Mouse (Mus musculus): ENCODE results near the gene Usp6nl. TPM values are rescaled to one million over a fixed set of nuclear protein-coding genes. Genes with fewer than 3 reads are reported as not detected.

Gene Usp6nl
- polyA plus RNA-seq, 1 experiment = 6.3 TPM

- Histone ChIP-seq H3K27me3 (ENCODE audit: control insufficient read depth, insufficient read depth, low read length) (no peaks in the 10 kb centered on the region), H3K4me3 (ENCODE audit: low read depth, low read length) (no peak overlapping the region), H3K36me3 (ENCODE audit: control insufficient read depth, insufficient read depth, low read length) (peaks cover 24% of the 10 kb centered on the region), H3K4me1 (ENCODE audit: control insufficient read depth, insufficient read depth, insufficient read length, low read length) (peaks cover 2% of the 10 kb centered on the region; the same call in 1 of the 2 replicates), H3K27ac (ENCODE audit: insufficient read depth, low read depth, low read length) (no peak overlapping the region)
- TF ChIP-seq POLR2A (IDR thresholded peaks at IDR 0.05; ENCODE audit: low read depth, low read length) (no peak), CTCF (IDR thresholded peaks at IDR 0.05; ENCODE audit: extremely low read depth, insufficient read length, insufficient replicate concordance, low read depth, low read length) (no peak)
- WGBS = 77% methylated on average over 4 of the region's 4 CpGs
These were observed 122.3 kb downstream of the Usp6nl start for GRCm38 (mm10) chr2:6444723-6445169.

GRCm38 (mm10) chr2:6445858-6446257 is 123.4 kb downstream of the Usp6nl start:
- Histone ChIP-seq H3K27me3 (ENCODE audit: control insufficient read depth, insufficient read depth, low read length) (no peaks in the 10 kb centered on the region), H3K4me1 (ENCODE audit: control insufficient read depth, insufficient read depth, insufficient read length, low read length) (peaks cover 3% of the 10 kb centered on the region; the same call in 1 of the 2 replicates), H3K36me3 (ENCODE audit: control insufficient read depth, insufficient read depth, low read length) (peaks cover 16% of the 10 kb centered on the region), H3K27ac (ENCODE audit: insufficient read depth, low read depth, low read length) (no peak overlapping the region), H3K4me3 (ENCODE audit: low read depth, low read length) (no peak overlapping the region)
- WGBS = 85% methylated on average over 4 of the region's 4 CpGs
- no peak for TF ChIP-seq CTCF (IDR thresholded peaks at IDR 0.05; ENCODE audit: extremely low read depth, insufficient read length, insufficient replicate concordance, low read depth, low read length)
- no peak for TF ChIP-seq POLR2A (IDR thresholded peaks at IDR 0.05; ENCODE audit: low read depth, low read length)

DNA sequence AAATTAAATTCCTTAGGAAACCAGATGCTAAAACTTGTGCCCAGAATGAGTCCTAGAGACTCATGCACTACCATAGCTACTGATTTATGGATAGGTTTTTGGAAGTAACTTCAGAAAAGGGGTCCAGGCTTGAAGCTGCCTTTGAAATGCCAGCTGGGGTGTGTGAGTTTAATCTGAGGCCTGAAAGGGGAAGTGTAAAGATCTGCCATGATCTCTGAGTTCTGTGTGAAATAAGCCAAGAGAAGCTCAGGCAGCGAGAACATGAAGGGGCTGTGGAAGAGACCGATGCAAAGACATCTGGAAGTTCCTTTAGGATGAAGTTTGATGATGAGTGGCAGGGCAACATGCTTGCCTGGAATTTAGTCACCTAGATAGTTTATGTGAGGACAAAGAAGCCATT is 126.4 kb downstream of the Usp6nl start:
- Histone ChIP-seq H3K4me3 (ENCODE audit: low read depth, low read length) (no peak overlapping the region), H3K27ac (ENCODE audit: insufficient read depth, low read depth, low read length) (no peak overlapping the region), H3K27me3 (ENCODE audit: control insufficient read depth, insufficient read depth, low read length) (no peaks in the 10 kb centered on the region), H3K36me3 (ENCODE audit: control insufficient read depth, insufficient read depth, low read length) (no peaks in the 10 kb centered on the region), H3K4me1 (ENCODE audit: control insufficient read depth, insufficient read depth, insufficient read length, low read length) (peaks cover 3% of the 10 kb centered on the region; the same call in 1 of the 2 replicates)
- 87% methylated on average over 2 of the region's 2 CpGs for WGBS
- TF ChIP-seq POLR2A (IDR thresholded peaks at IDR 0.05; ENCODE audit: low read depth, low read length) = no peak

GRCm38 (mm10) chr2:6449656-6450055 is 127.2 kb downstream of the Usp6nl start:
- H3K27ac ChIP-seq (ENCODE audit: insufficient read depth, low read depth, low read length) = no peak overlapping the region
- H3K36me3 ChIP-seq (ENCODE audit: control insufficient read depth, insufficient read depth, low read length) = no peaks in the 10 kb centered on the region
- 43% methylated on average over 3 of the region's 3 CpGs for WGBS
- no peak for TF ChIP-seq POLR2A (IDR thresholded peaks at IDR 0.05; ENCODE audit: low read depth, low read length)
- TF ChIP-seq CTCF (IDR thresholded peaks at IDR 0.05; ENCODE audit: extremely low read depth, insufficient read length, insufficient replicate concordance, low read depth, low read length) = no peak
- no peaks in the 10 kb centered on the region for H3K27me3 ChIP-seq (ENCODE audit: control insufficient read depth, insufficient read depth, low read length)
- H3K4me3 ChIP-seq (ENCODE audit: low read depth, low read length) = no peak overlapping the region
- H3K4me1 ChIP-seq (ENCODE audit: control insufficient read depth, insufficient read depth, insufficient read length, low read length) = peaks cover 3% of the 10 kb centered on the region; the same call in 1 of the 2 replicates

DNA sequence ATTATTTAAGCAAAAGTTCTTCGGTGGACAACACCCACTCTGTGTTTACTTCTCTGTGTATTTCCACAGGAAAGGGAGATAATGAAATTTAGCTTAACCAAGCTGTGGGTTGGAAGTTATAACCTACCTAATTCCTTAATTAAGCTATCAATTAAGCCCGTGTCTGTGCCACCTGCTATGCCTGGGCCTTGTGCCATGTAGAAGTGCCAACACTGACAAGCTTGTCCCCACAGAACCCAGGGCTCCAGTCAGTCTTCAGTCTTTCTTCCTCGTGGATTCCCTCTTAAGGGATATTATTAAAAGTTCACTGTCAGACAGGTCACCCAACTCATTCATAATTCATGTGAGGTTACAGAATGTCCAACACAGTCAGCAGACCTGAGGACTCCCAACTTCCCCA is 128.1 kb downstream of the Usp6nl start:
- no peaks in the 10 kb centered on the region for H3K27me3 ChIP-seq (ENCODE audit: control insufficient read depth, insufficient read depth, low read length)
- H3K4me3 ChIP-seq (ENCODE audit: low read depth, low read length) = no peak overlapping the region
- H3K4me1 ChIP-seq (ENCODE audit: control insufficient read depth, insufficient read depth, insufficient read length, low read length) = peaks cover 3% of the 10 kb centered on the region; the same call in 1 of the 2 replicates
- no peak for TF ChIP-seq CTCF (IDR thresholded peaks at IDR 0.05; ENCODE audit: extremely low read depth, insufficient read length, insufficient replicate concordance, low read depth, low read length)
- no peak for TF ChIP-seq POLR2A (IDR thresholded peaks at IDR 0.05; ENCODE audit: low read depth, low read length)
- 32% methylated on average over 3 of the region's 3 CpGs for WGBS
- H3K36me3 ChIP-seq (ENCODE audit: control insufficient read depth, insufficient read depth, low read length) = no peaks in the 10 kb centered on the region
- H3K27ac ChIP-seq (ENCODE audit: insufficient read depth, low read depth, low read length) = no peak overlapping the region

- Histone ChIP-seq H3K36me3 (ENCODE audit: control insufficient read depth, insufficient read depth, low read length) (no peaks in the 10 kb centered on the region), H3K27me3 (ENCODE audit: control insufficient read depth, insufficient read depth, low read length) (no peaks in the 10 kb centered on the region), H3K27ac (ENCODE audit: insufficient read depth, low read depth, low read length) (no peak overlapping the region), H3K4me3 (ENCODE audit: low read depth, low read length) (no peak overlapping the region), H3K4me1 (ENCODE audit: control insufficient read depth, insufficient read depth, insufficient read length, low read length) (no peaks in the 10 kb centered on the region)
- 70% methylated on average over 7 of the region's 7 CpGs for WGBS
- no peak for TF ChIP-seq CTCF (IDR thresholded peaks at IDR 0.05; ENCODE audit: extremely low read depth, insufficient read length, insufficient replicate concordance, low read depth, low read length)
- TF ChIP-seq POLR2A (IDR thresholded peaks at IDR 0.05; ENCODE audit: low read depth, low read length) = no peak
These were observed 132.6 kb downstream of the Usp6nl start for GRCm38 (mm10) chr2:6454941-6455516.

DNA sequence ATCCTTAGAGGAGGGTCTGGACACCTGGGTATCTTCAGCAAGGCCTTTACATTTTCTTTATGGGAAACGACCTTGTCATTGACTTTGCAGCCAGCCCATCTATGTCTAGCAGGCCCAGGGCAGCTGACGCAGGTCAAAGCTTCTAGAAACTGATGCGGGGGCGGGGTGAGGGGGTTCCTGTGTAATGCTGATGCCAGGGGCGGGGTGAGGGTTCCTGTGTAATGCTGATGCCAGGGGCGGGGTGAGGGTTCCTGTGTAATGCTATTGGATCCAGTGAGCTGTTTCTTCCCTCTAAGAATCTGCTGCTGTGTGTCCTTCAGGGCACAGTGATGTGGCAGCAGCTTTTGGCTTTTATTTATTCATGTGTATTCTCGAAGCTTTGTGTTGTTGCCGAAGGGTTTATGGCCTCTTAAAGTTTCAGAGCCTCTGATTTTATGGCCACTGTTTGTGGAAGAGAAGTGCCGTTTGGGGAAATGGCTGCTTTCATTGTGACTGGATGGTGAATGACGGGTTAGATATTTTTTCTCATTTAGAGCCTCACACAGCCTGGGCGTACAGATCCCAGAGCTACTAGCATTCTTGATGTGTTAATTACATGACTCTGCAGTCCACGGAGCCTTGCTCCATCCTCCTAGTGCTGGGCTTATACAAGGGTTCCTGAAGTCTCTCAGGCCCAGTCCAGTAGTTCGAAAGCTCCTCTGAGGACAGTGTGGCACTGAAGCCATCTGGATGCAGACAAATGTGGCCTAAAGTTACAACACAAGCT is 137.0 kb downstream of the Usp6nl start:
- Histone ChIP-seq H3K27me3 (ENCODE audit: control insufficient read depth, insufficient read depth, low read length) (no peaks in the 10 kb centered on the region), H3K4me3 (ENCODE audit: low read depth, low read length) (no peak overlapping the region), H3K27ac (ENCODE audit: insufficient read depth, low read depth, low read length) (no peak overlapping the region), H3K4me1 (ENCODE audit: control insufficient read depth, insufficient read depth, insufficient read length, low read length) (no peaks in the 10 kb centered on the region), H3K36me3 (ENCODE audit: control insufficient read depth, insufficient read depth, low read length) (no peaks in the 10 kb centered on the region)
- TF ChIP-seq POLR2A (IDR thresholded peaks at IDR 0.05; ENCODE audit: low read depth, low read length) (no peak), CTCF (IDR thresholded peaks at IDR 0.05; ENCODE audit: extremely low read depth, insufficient read length, insufficient replicate concordance, low read depth, low read length) (no peak)
- 68% methylated on average over 13 of the region's 13 CpGs for WGBS
